Mouse (Mus musculus) forelimb bud, embryonic 11.5 days (tissue): ENCODE data around the gene Ctdsp2.

ENCODE experiments used
- DNase-seq: peaks from one replicate; pipeline ENCODE4 v3.0.0-alpha.2; 2012; ENCODE audit warnings: low read depth, low spot score

Ctdsp2 gene

GRCm38 (mm10) chr10:126978277-126978994, at the start of gene Ctdsp2:
Ctdsp2 (plus strand) TSS chr10:126978717.
- peak; percentile 99 for DNase-seq

GRCm38 (mm10) chr10:126928819-126929206, 49.7 kb upstream of the Ctdsp2 start:
- no peak for DNase-seq

GRCm38 (mm10) chr10:126929543-126929942, 49.0 kb upstream of the Ctdsp2 start:
- no peak for DNase-seq

- DNase-seq: peak; percentile 44
Measured at GRCm38 (mm10) chr10:126930270-126931121, 48.0 kb upstream of the Ctdsp2 start.

- DNase-seq: no peak
Measured at GRCm38 (mm10) chr10:126931123-126931759, 47.3 kb upstream of the Ctdsp2 start.

GRCm38 (mm10) chr10:126931760-126932139, 46.8 kb upstream of the Ctdsp2 start:
- DNase-seq: no peak

- no peak for DNase-seq
Measured at GRCm38 (mm10) chr10:126934561-126934960, 44.0 kb upstream of the Ctdsp2 start.

- no peak for DNase-seq
Measured at GRCm38 (mm10) chr10:126935121-126935520, 43.4 kb upstream of the Ctdsp2 start.

GRCm38 (mm10) chr10:126935556-126936381, 42.7 kb upstream of the Ctdsp2 start:
- peak; percentile 41 for DNase-seq

- no peak for DNase-seq
Measured at GRCm38 (mm10) chr10:126940949-126941348, 37.6 kb upstream of the Ctdsp2 start.

GRCm38 (mm10) chr10:126945531-126945930, 33.0 kb upstream of the Ctdsp2 start:
- DNase-seq: no peak

GRCm38 (mm10) chr10:126949824-126950223, 28.7 kb upstream of the Ctdsp2 start:
- no peak for DNase-seq

- no peak for DNase-seq
Measured at GRCm38 (mm10) chr10:126950572-126950971, 27.9 kb upstream of the Ctdsp2 start.

- no peak for DNase-seq
Measured at GRCm38 (mm10) chr10:126952375-126952774, 26.1 kb upstream of the Ctdsp2 start.

- DNase-seq: no peak
Measured at GRCm38 (mm10) chr10:126953029-126953471, 25.5 kb upstream of the Ctdsp2 start.

- DNase-seq: no peak
Measured at GRCm38 (mm10) chr10:126956692-126957358, 21.7 kb upstream of the Ctdsp2 start.

GRCm38 (mm10) chr10:126957359-126958107, 21.0 kb upstream of the Ctdsp2 start:
- no peak for DNase-seq

- no peak for DNase-seq
Measured at GRCm38 (mm10) chr10:126960496-126960895, 18.0 kb upstream of the Ctdsp2 start.

- no peak for DNase-seq
Measured at GRCm38 (mm10) chr10:126961757-126962156, 16.8 kb upstream of the Ctdsp2 start.
